Mouse (Mus musculus) heart, embryonic 13.5 days (tissue): ENCODE measurements around the gene Ano6. TPM values are rescaled to one million over a fixed set of nuclear protein-coding genes. Genes with fewer than 3 reads are reported as not detected.

Source experiments
- ATAC-seq: fragments of 200-750 bp; cut with Nextera tagmentation; 2 replicates; pipeline ENCODE4 v1.8.0; 2017; ENCODE audit warnings: moderate TSS enrichment; ENCODE audit not compliant: insufficient number of reproducible peaks, low FRiP score, low TSS enrichment; ENCODE audit errors: extremely low read depth
- H3K27ac ChIP-seq: fragments of 300-500 bp; sonication (generic); replicated peaks from 2 replicates; pipeline ENCODE4 v1.5.1; 2015; ENCODE audit warnings: moderate library complexity, mild to moderate bottlenecking, inconsistent platforms
- H3K27me3 ChIP-seq: fragments of 300-500 bp; sonication (generic); replicated peaks from 2 replicates; pipeline ENCODE4 v1.6.1; 2015; ENCODE audit warnings: mild to moderate bottlenecking, inconsistent platforms
- H3K36me3 ChIP-seq: fragments of 300-500 bp; sonication (generic); 2 replicates; pipeline ENCODE4 v1.6.1; 2015; ENCODE audit warnings: mild to moderate bottlenecking, inconsistent platforms
- H3K4me1 ChIP-seq: fragments of 300-500 bp; sonication (generic); 2 replicates; pipeline ENCODE4 v1.6.1; 2015; ENCODE audit warnings: inconsistent platforms
- H3K4me2 ChIP-seq: fragments of 300-500 bp; sonication (generic); 2 replicates; pipeline ENCODE4 v1.6.1; 2015; ENCODE audit warnings: inconsistent platforms, mild to moderate bottlenecking, moderate library complexity
- H3K4me3 ChIP-seq: fragments of 300-500 bp; sonication (generic); 2 replicates; pipeline ENCODE4 v1.5.1; 2015; ENCODE audit warnings: moderate library complexity, mild to moderate bottlenecking, inconsistent platforms
- H3K9ac ChIP-seq: fragments of 300-500 bp; sonication (generic); 2 replicates; pipeline ENCODE4 v1.6.1; 2015; ENCODE audit warnings: inconsistent platforms, mild to moderate bottlenecking, moderate library complexity
- H3K9me3 ChIP-seq: fragments of 300-500 bp; sonication (generic); 2 replicates; pipeline ENCODE4 v1.6.1; 2016; ENCODE audit warnings: inconsistent platforms
- WGBS: fragments of 180-500 bp; shearing (Covaris S2); methylation state at CpG from one replicate; pipeline ENCODE4 v1.1.7; 2015; ENCODE audit warnings: mixed read lengths; 5-methylcytosine and 5-hydroxymethylcytosine counted together
- polyA plus RNA-seq: library from polyadenylated mRNA; unstranded; fragments of >200 nt; fragmentation: Nextera tagmentation; extraction: Ambion mirVana; gene quantifications from 2 replicates; pipeline ENCODE4 v1.2.1, GENCODE M21; 2015

The Ano6 gene
- polyA plus RNA-seq, 1 experiment from 2014 or later, result 31.0 TPM

DNA sequence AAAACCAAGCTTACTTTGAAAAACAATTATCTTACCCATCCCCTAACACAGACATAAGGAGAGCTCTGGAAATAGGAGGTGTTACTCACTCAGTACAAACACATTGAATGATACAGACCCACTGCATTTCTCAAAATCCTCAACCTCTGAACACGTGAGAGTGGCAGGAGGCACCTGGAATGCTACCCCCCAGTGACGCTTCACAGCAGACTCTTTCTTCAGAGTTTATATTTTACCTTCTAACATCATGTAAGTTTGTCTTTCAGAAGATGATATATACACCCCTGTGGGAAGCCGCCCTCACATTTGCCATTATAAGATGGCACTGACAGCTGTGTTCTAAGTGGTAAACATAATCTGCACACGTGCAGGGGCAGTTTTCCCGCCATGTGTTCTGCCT is 37.6 kb upstream of the Ano6 start:
- Histone ChIP-seq H3K9me3 (no peaks in the 10 kb centered on the region), H3K4me3 (no peak overlapping the region), H3K9ac (no peak overlapping the region), H3K36me3 (no peaks in the 10 kb centered on the region), H3K27ac (no peak overlapping the region), H3K4me2 (no peak overlapping the region), H3K4me1 (peaks cover 6% of the 10 kb centered on the region), H3K27me3 (no peaks in the 10 kb centered on the region)
- 74% methylated on average over 4 of the region's 5 CpGs for WGBS
- no peak for ATAC-seq

DNA sequence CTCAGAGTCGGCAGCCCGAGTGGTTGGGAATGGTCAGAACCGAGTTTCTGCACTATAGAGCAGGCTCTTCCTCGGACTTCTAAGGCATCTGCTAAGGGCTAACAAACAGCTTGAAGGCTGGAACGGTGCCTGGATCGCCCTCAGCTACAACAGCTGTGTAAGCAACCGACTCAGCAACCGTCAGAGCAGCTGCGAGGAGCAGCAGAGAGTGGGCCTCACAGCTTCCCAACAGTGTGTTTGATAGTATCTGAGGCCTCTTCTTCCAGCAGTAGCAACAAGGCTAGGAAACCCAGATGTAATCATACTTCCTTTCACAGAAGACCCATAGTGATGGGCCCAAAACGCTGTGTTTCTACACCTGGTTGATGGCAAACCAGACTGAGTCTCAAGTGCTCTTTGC is 33.5 kb upstream of the Ano6 start:
- WGBS, result 30% methylated on average over 10 of the region's 10 CpGs
- no peak overlapping the region for H3K27ac ChIP-seq
- H3K36me3 ChIP-seq, result no peaks in the 10 kb centered on the region
- no peaks in the 10 kb centered on the region for H3K9me3 ChIP-seq
- peaks cover 11% of the 10 kb centered on the region for H3K27me3 ChIP-seq
- no peak overlapping the region for H3K4me2 ChIP-seq
- H3K4me1 ChIP-seq, result peaks cover 6% of the 10 kb centered on the region
- ATAC-seq, result no peak
- H3K4me3 ChIP-seq, result no peak overlapping the region
- H3K9ac ChIP-seq, result no peak overlapping the region

DNA sequence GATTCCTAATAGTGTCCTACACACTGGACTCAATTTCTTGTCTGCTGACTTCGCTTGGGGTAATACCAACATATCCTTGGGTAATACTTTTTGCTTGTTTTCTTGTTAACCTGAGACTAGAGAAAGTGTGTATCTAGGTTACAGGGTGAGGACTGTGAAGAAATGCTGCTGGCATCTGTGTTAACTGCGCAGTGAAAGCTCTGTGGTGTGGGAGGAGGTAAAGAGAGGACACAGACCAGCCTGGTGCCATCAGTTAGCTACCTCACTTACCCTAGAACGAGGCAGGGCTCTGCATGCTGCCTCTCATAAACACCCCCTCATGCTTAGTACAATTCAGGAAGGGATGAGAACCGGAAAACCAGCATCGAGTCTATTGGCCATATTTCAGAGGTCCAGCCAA is 32.6 kb upstream of the Ano6 start:
- WGBS, result 76% methylated on average over 5 of the region's 5 CpGs
- ATAC-seq, result no peak
- no peaks in the 10 kb centered on the region for H3K36me3 ChIP-seq
- no peaks in the 10 kb centered on the region for H3K9me3 ChIP-seq
- H3K9ac ChIP-seq, result no peak overlapping the region
- H3K4me1 ChIP-seq, result peaks cover 6% of the 10 kb centered on the region
- no peak overlapping the region for H3K4me2 ChIP-seq
- H3K4me3 ChIP-seq, result no peak overlapping the region
- peaks cover 11% of the 10 kb centered on the region for H3K27me3 ChIP-seq
- H3K27ac ChIP-seq, result no peak overlapping the region

DNA sequence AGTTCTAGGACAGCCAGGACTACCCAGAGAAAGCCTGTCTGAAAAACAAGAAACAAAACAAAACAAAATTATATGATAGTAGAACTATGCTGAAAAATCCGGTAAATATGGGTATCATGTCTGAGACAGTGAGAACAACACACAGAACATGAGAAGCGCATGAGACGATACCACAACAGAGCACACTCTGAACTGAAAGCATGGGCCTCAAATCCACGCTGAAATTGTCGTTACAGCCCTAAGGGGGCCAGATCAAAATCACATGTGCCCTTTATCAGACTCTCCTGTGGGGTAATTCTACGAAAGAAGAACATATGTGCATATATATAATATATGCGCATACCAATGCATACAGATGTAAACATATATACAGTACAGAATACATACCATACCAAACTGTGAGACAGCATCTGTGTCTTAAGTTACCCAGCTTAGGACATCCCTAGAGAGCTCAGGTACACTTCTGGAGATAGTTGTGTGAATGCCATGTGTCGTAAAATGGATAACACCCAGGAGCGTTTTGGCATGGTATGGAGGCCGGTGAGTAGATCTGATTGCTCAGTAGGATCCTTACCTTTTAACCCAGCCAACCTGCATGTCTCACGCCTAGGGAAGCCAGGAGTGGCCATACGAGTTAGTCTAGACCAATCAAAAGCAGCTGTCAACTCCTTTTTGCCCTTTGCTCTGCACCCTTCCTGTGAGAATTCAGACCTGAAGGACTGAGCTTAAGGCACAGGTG is 31.8 kb upstream of the Ano6 start:
- no peaks in the 10 kb centered on the region for H3K9me3 ChIP-seq
- peaks cover 6% of the 10 kb centered on the region for H3K4me1 ChIP-seq
- 76% methylated on average over 12 of the region's 12 CpGs for WGBS
- ATAC-seq, result no peak
- H3K27me3 ChIP-seq, result peaks cover 11% of the 10 kb centered on the region
- H3K9ac ChIP-seq, result no peak overlapping the region
- H3K27ac ChIP-seq, result no peak overlapping the region
- no peaks in the 10 kb centered on the region for H3K36me3 ChIP-seq
- H3K4me3 ChIP-seq, result no peak overlapping the region
- no peak overlapping the region for H3K4me2 ChIP-seq

DNA sequence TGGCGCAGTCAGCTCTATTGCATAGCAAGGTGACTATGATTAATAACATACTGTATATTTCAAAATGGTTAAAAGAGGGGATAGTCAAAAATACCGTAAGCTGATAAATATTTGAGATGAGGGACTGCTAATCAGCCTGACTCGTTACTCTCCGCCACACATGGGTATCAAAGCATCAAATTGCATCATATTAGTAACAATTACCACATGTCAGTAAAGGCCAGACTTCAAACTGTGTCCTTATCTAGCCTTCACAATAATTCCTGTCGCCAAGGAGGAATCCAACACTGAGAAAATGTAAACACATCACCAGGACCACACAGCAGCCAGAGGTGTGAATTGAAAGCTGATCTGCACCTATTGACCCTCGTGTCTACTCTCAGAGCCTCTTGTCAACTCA is 30.8 kb upstream of the Ano6 start:
- 39% methylated on average over 6 of the region's 6 CpGs for WGBS
- no peak overlapping the region for H3K27ac ChIP-seq
- no peak overlapping the region for H3K4me2 ChIP-seq
- no peak overlapping the region for H3K9ac ChIP-seq
- no peaks in the 10 kb centered on the region for H3K36me3 ChIP-seq
- peaks cover 6% of the 10 kb centered on the region for H3K4me1 ChIP-seq
- H3K4me3 ChIP-seq, result no peak overlapping the region
- no peak for ATAC-seq
- no peaks in the 10 kb centered on the region for H3K9me3 ChIP-seq
- H3K27me3 ChIP-seq, result peaks cover 11% of the 10 kb centered on the region

DNA sequence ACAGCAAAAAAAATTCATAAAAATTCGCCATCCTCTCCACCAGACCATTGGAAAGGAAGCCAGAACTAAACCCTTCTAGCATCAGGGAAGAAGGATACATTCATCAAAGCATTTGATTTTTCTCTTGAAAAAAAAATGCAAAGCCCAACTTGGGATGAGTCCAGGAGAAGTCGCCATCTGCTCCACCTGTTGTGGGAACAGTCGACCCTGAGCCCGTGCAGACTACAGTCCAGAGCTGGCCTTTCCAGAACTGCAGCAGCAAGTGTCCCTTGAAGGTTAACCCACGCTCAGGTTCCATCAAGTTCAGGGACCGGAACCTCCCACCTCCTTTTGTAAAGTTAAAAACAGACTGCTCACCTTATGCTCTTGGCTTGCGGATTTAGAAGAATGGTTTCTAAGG is 29.2 kb upstream of the Ano6 start:
- H3K4me1 ChIP-seq, result peaks cover 6% of the 10 kb centered on the region
- no peak overlapping the region for H3K27ac ChIP-seq
- WGBS, result 71% methylated on average over 7 of the region's 7 CpGs
- H3K9me3 ChIP-seq, result no peaks in the 10 kb centered on the region
- peaks cover 11% of the 10 kb centered on the region for H3K27me3 ChIP-seq
- ATAC-seq, result no peak
- H3K4me2 ChIP-seq, result no peak overlapping the region
- H3K9ac ChIP-seq, result no peak overlapping the region
- H3K4me3 ChIP-seq, result no peak overlapping the region
- H3K36me3 ChIP-seq, result no peaks in the 10 kb centered on the region

DNA sequence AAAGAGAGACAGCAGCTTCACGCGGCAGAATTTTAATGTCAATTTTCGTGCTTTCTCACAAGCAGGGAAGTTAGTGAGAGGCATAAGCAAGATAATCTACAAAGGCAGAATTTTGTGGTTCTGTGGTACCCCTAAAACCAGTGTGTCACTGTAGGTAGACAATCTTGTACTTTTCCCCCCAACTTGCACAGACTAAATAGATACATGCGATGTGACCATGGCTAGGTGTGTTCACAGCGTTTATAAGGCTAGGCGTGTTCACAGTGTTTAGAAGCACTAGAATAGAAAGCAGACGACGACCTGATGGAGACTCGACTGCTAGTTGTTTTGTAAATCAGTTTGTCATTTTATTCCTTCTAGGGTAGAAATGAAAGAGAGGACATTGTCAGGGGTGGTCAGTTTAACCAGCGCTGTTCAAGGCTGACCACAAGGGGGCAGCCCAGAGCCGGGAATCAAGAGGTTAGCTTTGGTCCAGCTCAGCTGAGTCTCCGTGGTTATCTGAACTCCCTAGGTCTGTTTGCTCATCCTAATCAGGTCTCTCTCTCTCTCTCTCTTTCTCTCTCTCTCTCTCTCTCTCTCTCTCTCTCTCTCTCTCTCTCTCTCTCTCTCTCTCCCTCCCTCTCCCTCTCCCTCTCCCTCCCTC is 27.9 kb upstream of the Ano6 start:
- Histone ChIP-seq H3K4me2 (no peak overlapping the region), H3K9me3 (no peaks in the 10 kb centered on the region), H3K4me3 (no peak overlapping the region), H3K36me3 (no peaks in the 10 kb centered on the region), H3K27me3 (peaks cover 11% of the 10 kb centered on the region), H3K9ac (no peak overlapping the region), H3K27ac (no peak overlapping the region), H3K4me1 (no peaks in the 10 kb centered on the region)
- ATAC-seq, result no peak
- WGBS, result 35% methylated on average over 12 of the region's 12 CpGs

DNA sequence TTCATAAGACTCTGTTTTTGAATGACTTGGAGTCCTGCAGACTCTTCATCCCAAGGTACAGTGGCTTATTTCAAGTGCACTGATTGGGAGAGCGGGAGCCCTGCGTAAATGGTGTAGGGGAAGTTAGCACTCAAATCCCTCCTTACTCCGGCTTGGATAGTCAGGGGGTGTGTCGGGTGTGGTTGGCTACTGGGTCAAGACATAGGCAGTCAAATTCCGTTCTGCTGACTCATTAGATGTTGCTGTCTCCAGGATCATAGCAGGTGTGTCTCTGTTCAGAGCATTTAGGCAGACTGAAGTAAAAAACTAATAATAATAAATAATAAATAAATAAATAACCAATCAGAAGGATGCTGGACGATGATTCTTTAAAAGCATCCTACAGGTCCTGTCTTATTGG is 27.2 kb upstream of the Ano6 start:
- H3K9ac ChIP-seq, result no peak overlapping the region
- peaks cover 11% of the 10 kb centered on the region for H3K27me3 ChIP-seq
- H3K4me1 ChIP-seq, result no peaks in the 10 kb centered on the region
- ATAC-seq, result no peak
- no peak overlapping the region for H3K27ac ChIP-seq
- no peaks in the 10 kb centered on the region for H3K9me3 ChIP-seq
- H3K4me2 ChIP-seq, result no peak overlapping the region
- H3K4me3 ChIP-seq, result no peak overlapping the region
- WGBS, result 38% methylated on average over 6 of the region's 6 CpGs
- no peaks in the 10 kb centered on the region for H3K36me3 ChIP-seq

DNA sequence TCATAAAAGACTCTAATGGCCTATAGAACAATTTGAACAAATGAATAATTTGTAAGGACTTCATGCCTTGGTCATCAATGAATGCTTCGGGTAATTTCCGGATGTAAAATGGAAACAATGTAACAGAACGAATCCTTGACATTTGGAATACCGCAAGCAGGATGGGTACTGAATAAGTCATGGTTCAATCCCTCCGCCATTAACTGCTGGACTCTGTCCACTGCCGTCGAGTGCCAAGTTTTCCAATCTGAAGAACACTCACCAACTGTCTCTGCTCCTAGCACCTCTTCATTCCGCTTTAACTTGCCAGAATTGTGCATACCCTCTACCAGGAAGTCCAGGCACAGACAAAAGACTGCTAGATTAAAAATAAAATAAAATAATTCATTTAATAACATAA is 25.4 kb upstream of the Ano6 start:
- Histone ChIP-seq H3K27me3 (peaks cover 11% of the 10 kb centered on the region), H3K27ac (no peak overlapping the region), H3K4me3 (no peak overlapping the region), H3K4me2 (no peak overlapping the region), H3K36me3 (no peaks in the 10 kb centered on the region), H3K9me3 (no peaks in the 10 kb centered on the region), H3K4me1 (no peaks in the 10 kb centered on the region), H3K9ac (no peak overlapping the region)
- 85% methylated on average over 8 of the region's 8 CpGs for WGBS
- ATAC-seq, result no peak

DNA sequence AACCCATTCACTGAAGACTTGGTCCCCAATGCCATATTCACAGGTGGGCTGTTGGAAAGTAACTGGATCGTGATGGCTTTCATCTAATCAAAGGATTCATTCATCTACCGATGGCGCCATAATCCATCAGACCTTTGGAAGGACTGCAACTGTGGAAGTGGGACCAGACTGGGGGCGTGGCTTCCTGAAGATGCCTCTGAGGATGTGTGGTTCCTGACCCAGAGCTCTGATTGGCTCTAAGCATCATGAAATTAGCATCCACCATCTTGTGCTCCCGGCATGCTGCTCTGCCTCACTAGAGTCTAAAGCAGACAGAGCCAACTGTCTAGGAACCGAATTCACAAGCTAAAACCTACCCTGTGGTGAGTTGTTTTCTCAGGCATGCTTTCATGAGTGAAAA is 24.7 kb upstream of the Ano6 start:
- Histone ChIP-seq H3K4me3 (no peak overlapping the region), H3K9me3 (no peaks in the 10 kb centered on the region), H3K4me2 (no peak overlapping the region), H3K27me3 (peaks cover 5% of the 10 kb centered on the region), H3K4me1 (no peaks in the 10 kb centered on the region), H3K36me3 (no peaks in the 10 kb centered on the region), H3K27ac (no peak overlapping the region), H3K9ac (no peak overlapping the region)
- no peak for ATAC-seq
- WGBS, result 74% methylated on average over 6 of the region's 6 CpGs

DNA sequence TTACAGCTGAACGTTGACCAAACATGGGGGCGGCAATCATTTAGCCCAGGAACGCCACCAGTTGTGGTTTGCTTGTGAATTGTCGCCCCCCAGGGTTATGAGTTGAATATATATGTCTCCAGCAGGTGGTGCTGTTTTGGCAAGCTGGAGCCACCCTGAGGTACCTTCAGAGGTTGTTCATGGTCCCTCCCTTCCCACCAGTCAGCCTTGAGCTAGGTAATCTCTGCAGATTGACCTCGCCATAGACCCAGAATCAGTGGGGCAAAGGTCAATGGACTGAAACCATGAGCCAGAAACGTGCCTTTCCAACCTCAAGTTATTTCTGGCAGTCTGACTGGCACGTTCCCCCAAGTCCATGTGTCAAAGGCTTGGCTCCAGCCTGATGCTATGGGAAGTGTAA is 22.8 kb upstream of the Ano6 start:
- ATAC-seq, result no peak
- 64% methylated on average over 7 of the region's 7 CpGs for WGBS
- Histone ChIP-seq H3K27me3 (no peaks in the 10 kb centered on the region), H3K4me3 (no peak overlapping the region), H3K36me3 (no peaks in the 10 kb centered on the region), H3K27ac (no peak overlapping the region), H3K4me2 (no peak overlapping the region), H3K4me1 (no peaks in the 10 kb centered on the region), H3K9me3 (no peaks in the 10 kb centered on the region), H3K9ac (no peak overlapping the region)

DNA sequence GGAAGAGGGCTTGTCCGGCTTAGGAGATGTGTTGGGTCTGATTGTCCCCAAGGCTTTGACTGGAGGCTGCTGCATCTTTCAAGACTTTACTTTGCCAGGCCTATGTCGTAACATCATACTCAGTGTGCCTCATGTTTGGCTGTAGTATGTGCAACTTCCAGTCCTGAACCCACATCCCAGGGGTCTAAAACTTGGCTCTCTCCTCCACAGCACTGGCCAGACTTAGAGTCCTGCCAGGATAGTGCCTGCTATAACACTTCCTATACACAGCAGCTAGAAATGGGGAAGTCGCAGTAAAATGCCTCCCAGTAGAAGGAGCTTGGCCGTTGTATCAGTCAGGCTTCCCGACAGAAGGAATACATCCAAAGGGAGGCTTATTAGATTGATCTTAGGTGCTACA is 21.9 kb upstream of the Ano6 start:
- ATAC-seq, result no peak
- Histone ChIP-seq H3K9ac (no peak overlapping the region), H3K4me3 (no peak overlapping the region), H3K27ac (no peak overlapping the region), H3K4me2 (no peak overlapping the region), H3K27me3 (no peaks in the 10 kb centered on the region), H3K36me3 (no peaks in the 10 kb centered on the region), H3K4me1 (no peaks in the 10 kb centered on the region), H3K9me3 (no peaks in the 10 kb centered on the region)
- 71% methylated on average over 5 of the region's 5 CpGs for WGBS
